Mouse (Mus musculus) embryo, embryonic 11.5 days (tissue): ENCODE data around the gene Fat4.
A peak's percentile ranks its signal among the peaks of the same experiment; 100 is the strongest.

Source experiments
- DNase-seq: peaks from one replicate; pipeline ENCODE4 v3.0.0-alpha.2; 2012; ENCODE audit warnings: low read depth, low spot score

Fat4 gene

GRCm38 (mm10) chr3:38886890-38887355 is at the start of gene Fat4:
TSS of gene Fat4 (plus strand) at chr3:38886940.
- no peak for DNase-seq

- no peak for DNase-seq
Measured at GRCm38 (mm10) chr3:38839438-38839837, 47.3 kb upstream of the Fat4 start.

- no peak for DNase-seq
Measured at GRCm38 (mm10) chr3:38843000-38843538, 43.7 kb upstream of the Fat4 start.

- no peak for DNase-seq
Measured at GRCm38 (mm10) chr3:38846602-38847382, 39.9 kb upstream of the Fat4 start.

GRCm38 (mm10) chr3:38849077-38849476 is 37.7 kb upstream of the Fat4 start:
- no peak for DNase-seq

- peak; percentile 56 for DNase-seq
Measured at GRCm38 (mm10) chr3:38849536-38849935, 37.2 kb upstream of the Fat4 start.

GRCm38 (mm10) chr3:38853650-38854049 is 33.1 kb upstream of the Fat4 start:
- no peak for DNase-seq

GRCm38 (mm10) chr3:38860683-38861082 is 26.1 kb upstream of the Fat4 start:
- no peak for DNase-seq

GRCm38 (mm10) chr3:38871291-38871690 is 15.4 kb upstream of the Fat4 start:
- DNase-seq = no peak

GRCm38 (mm10) chr3:38875872-38876271 is 10.9 kb upstream of the Fat4 start:
- no peak for DNase-seq

GRCm38 (mm10) chr3:38876706-38877105 is 10.0 kb upstream of the Fat4 start:
- DNase-seq = no peak

GRCm38 (mm10) chr3:38882778-38883177 is 4.0 kb upstream of the Fat4 start:
- peak; percentile 49 for DNase-seq

GRCm38 (mm10) chr3:38883676-38884075 is 3.1 kb upstream of the Fat4 start:
- DNase-seq = no peak

- DNase-seq = peak; percentile 86
Measured at GRCm38 (mm10) chr3:38884276-38884675, 2.5 kb upstream of the Fat4 start.

GRCm38 (mm10) chr3:38884919-38885418 is 1.8 kb upstream of the Fat4 start:
- peak; percentile 67 for DNase-seq

GRCm38 (mm10) chr3:38885481-38886001 is 1.2 kb upstream of the Fat4 start:
- peak; percentile 69 for DNase-seq

GRCm38 (mm10) chr3:38886061-38886821 is 499 bp upstream of the Fat4 start:
- DNase-seq = no peak

GRCm38 (mm10) chr3:38887381-38887991 is 746 bp downstream of the Fat4 start:
- no peak for DNase-seq

GRCm38 (mm10) chr3:38888111-38888510 is 1.4 kb downstream of the Fat4 start:
- DNase-seq = peak; percentile 39

- no peak for DNase-seq
Measured at GRCm38 (mm10) chr3:38892791-38893224, 6.1 kb downstream of the Fat4 start.

GRCm38 (mm10) chr3:38900839-38901238 is 14.1 kb downstream of the Fat4 start:
- no peak for DNase-seq
